Mouse (Mus musculus) liver, embryonic 16.5 days (tissue): ENCODE measurements around the gene Zswim5. TPM values are rescaled to one million over a fixed set of nuclear protein-coding genes. Genes with fewer than 3 reads are reported as not detected.

Source experiments
- ATAC-seq: fragments of 200-750 bp; cut with Nextera tagmentation; 2 replicates; pipeline ENCODE4 v1.8.0; 2017; ENCODE audit warnings: low read depth, mild to moderate bottlenecking, moderate number of reproducible peaks, moderate library complexity
- H3K27ac ChIP-seq: fragments of 300-500 bp; sonication (generic); 2 replicates; pipeline ENCODE4 v1.5.1; 2014; ENCODE audit warnings: mild to moderate bottlenecking, low read length
- H3K27me3 ChIP-seq: fragments of 300-500 bp; sonication (generic); 2 replicates; pipeline ENCODE4 v1.6.1; 2014; ENCODE audit warnings: low read depth, low read length, mixed read lengths; ENCODE audit not compliant: control insufficient read depth, insufficient read depth
- H3K36me3 ChIP-seq: fragments of 300-500 bp; sonication (generic); 2 replicates; pipeline ENCODE4 v1.6.1; 2014; ENCODE audit warnings: mild to moderate bottlenecking; ENCODE audit not compliant: control insufficient read depth, insufficient read depth
- H3K4me1 ChIP-seq: fragments of 300-500 bp; sonication (generic); 2 replicates; pipeline ENCODE4 v1.6.1; 2014; ENCODE audit warnings: low read depth, low read length, mixed read lengths; ENCODE audit not compliant: control insufficient read depth
- H3K4me2 ChIP-seq: fragments of 300-500 bp; sonication (generic); 2 replicates; pipeline ENCODE4 v1.6.1; 2014; ENCODE audit warnings: low read depth, low read length, mixed read lengths
- H3K4me3 ChIP-seq: fragments of 300-500 bp; sonication (generic); 2 replicates; pipeline ENCODE4 v1.5.1; 2014; ENCODE audit warnings: low read depth, mild to moderate bottlenecking, low read length
- H3K9ac ChIP-seq: fragments of 300-500 bp; sonication (generic); 2 replicates; pipeline ENCODE4 v1.6.1; 2014; ENCODE audit warnings: low read depth, low read length
- H3K9me3 ChIP-seq: fragments of 300-500 bp; sonication (generic); replicated peaks from 2 replicates; pipeline ENCODE4 v1.6.1; 2016; ENCODE audit warnings: low read length; ENCODE audit not compliant: control insufficient read depth
- WGBS: fragments of 180-500 bp; shearing (Covaris S2); extraction: QIAGEN DNeasy Blood & Tissue Kit; methylation state at CpG from one replicate; pipeline ENCODE4 v1.1.7; 2014; ENCODE audit not compliant: insufficient replicate concordance; 5-methylcytosine and 5-hydroxymethylcytosine counted together
- polyA plus RNA-seq: library from polyadenylated mRNA; unstranded; fragments of >200 nt; fragmentation: Nextera tagmentation; extraction: Ambion mirVana; gene quantifications from 2 replicates; pipeline ENCODE4 v1.2.1, GENCODE M21; 2015

Zswim5 gene
- polyA plus RNA-seq, 1 experiment from 2014 or later = 0.01 TPM

DNA sequence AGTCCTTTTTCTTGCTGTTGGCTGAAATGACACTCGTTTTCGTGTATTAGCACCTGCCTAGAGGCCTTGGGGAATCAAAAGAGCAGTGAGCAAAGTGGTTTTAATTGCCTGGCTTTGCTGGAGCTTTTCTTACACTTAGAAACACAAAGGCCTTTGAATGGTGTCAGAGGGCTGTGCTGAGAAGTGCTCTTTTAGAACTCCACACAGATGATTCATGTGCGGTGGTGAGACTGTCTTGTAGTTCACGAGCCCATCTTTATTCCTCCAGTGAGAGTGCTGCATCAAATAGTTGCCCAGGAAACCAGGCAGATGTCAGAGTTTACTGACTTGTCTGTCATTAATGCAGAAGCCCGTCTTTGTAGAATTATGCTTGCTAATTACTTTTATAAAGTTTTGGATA, 66.9 kb downstream of the Zswim5 start:
- peaks cover 2% of the 10 kb centered on the region; the same call in 1 of the 2 replicates for H3K27me3 ChIP-seq
- 58% methylated on average over 5 of the region's 5 CpGs for WGBS
- no peaks in the 10 kb centered on the region for H3K9me3 ChIP-seq
- ATAC-seq = no peak
- no peak overlapping the region for H3K4me2 ChIP-seq
- H3K27ac ChIP-seq = no peak overlapping the region
- no peaks in the 10 kb centered on the region for H3K36me3 ChIP-seq
- no peak overlapping the region for H3K9ac ChIP-seq
- no peak overlapping the region for H3K4me3 ChIP-seq
- no peaks in the 10 kb centered on the region for H3K4me1 ChIP-seq

GRCm38 (mm10) chr4:116951642-116952041, 74.5 kb downstream of the Zswim5 start:
- Histone ChIP-seq H3K4me1 (no peaks in the 10 kb centered on the region), H3K27me3 (no peaks in the 10 kb centered on the region), H3K4me2 (no peak overlapping the region), H3K27ac (no peak overlapping the region), H3K9me3 (no peaks in the 10 kb centered on the region), H3K36me3 (no peaks in the 10 kb centered on the region), H3K4me3 (no peak overlapping the region), H3K9ac (no peak overlapping the region)
- no peak for ATAC-seq
- WGBS = 41% methylated on average over 1 of the region's 1 CpGs

DNA sequence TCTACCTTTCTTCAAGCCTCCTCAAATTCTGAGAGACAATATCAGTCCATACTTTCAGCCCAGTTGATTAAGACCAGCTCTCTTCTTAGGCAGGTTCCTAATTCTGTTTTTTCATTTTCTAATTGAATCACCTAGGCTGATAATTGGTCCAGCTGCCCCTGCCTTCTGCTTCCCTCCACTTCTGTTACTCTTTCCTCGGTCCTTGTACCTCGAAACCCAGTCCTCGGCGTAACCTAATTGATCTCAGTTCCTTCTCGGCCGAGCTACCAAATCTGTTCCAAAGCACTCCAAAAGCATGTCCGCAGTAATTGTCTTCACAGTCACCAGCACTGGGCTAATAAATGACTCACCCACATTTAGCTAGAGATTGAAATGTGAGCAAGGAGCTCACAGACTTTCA, 77.8 kb downstream of the Zswim5 start:
- Histone ChIP-seq H3K27ac (no peak overlapping the region), H3K4me3 (no peak overlapping the region), H3K9ac (no peak overlapping the region), H3K9me3 (no peaks in the 10 kb centered on the region), H3K27me3 (no peaks in the 10 kb centered on the region), H3K4me1 (no peaks in the 10 kb centered on the region), H3K4me2 (no peak overlapping the region), H3K36me3 (no peaks in the 10 kb centered on the region)
- 70% methylated on average over 7 of the region's 7 CpGs for WGBS
- ATAC-seq = no peak

GRCm38 (mm10) chr4:116976503-116976902, 99.3 kb downstream of the Zswim5 start:
- Histone ChIP-seq H3K4me3 (no peak overlapping the region), H3K9ac (no peak overlapping the region), H3K4me2 (no peak overlapping the region), H3K9me3 (no peaks in the 10 kb centered on the region), H3K27ac (no peak overlapping the region), H3K36me3 (no peaks in the 10 kb centered on the region), H3K27me3 (no peaks in the 10 kb centered on the region), H3K4me1 (no peaks in the 10 kb centered on the region)
- 31% methylated on average over 2 of the region's 2 CpGs for WGBS
- ATAC-seq = no peak

- WGBS = 84% methylated on average over 7 of the region's 7 CpGs
Observed at GRCm38 (mm10) chr4:116985681-116986080, 108.5 kb downstream of the Zswim5 start.

GRCm38 (mm10) chr4:116986400-116987121, 109.4 kb downstream of the Zswim5 start:
- no peak overlapping the region for H3K4me3 ChIP-seq
- no peaks in the 10 kb centered on the region for H3K27me3 ChIP-seq
- no peak overlapping the region for H3K4me2 ChIP-seq
- H3K4me1 ChIP-seq = peaks cover 7% of the 10 kb centered on the region
- H3K9me3 ChIP-seq = no peaks in the 10 kb centered on the region
- peaks cover 20% of the 10 kb centered on the region for H3K36me3 ChIP-seq
- peak; percentile 74 for ATAC-seq
- 55% methylated on average over 17 of the region's 17 CpGs for WGBS
- no peak overlapping the region for H3K27ac ChIP-seq
- H3K9ac ChIP-seq = no peak overlapping the region

More at GRCm38 (mm10) chr4:116985681-116986080, 108.5 kb downstream of the Zswim5 start:
- Histone ChIP-seq H3K4me2 (no peak overlapping the region), H3K4me3 (no peak overlapping the region), H3K9me3 (no peaks in the 10 kb centered on the region), H3K4me1 (peaks cover 2% of the 10 kb centered on the region; the same call in 1 of the 2 replicates), H3K36me3 (peaks cover 12% of the 10 kb centered on the region), H3K9ac (no peak overlapping the region), H3K27me3 (no peaks in the 10 kb centered on the region), H3K27ac (no peak overlapping the region)
- ATAC-seq = no peak

GRCm38 (mm10) chr4:116987122-116987456, 109.9 kb downstream of the Zswim5 start:
- Histone ChIP-seq H3K36me3 (peaks cover 22% of the 10 kb centered on the region), H3K9me3 (no peaks in the 10 kb centered on the region), H3K27ac (no peak overlapping the region), H3K4me3 (no peak overlapping the region), H3K9ac (no peak overlapping the region), H3K4me2 (no peak overlapping the region), H3K4me1 (peaks cover 10% of the 10 kb centered on the region), H3K27me3 (no peaks in the 10 kb centered on the region)
- ATAC-seq = no peak
- WGBS = 69% methylated on average over 5 of the region's 5 CpGs

DNA sequence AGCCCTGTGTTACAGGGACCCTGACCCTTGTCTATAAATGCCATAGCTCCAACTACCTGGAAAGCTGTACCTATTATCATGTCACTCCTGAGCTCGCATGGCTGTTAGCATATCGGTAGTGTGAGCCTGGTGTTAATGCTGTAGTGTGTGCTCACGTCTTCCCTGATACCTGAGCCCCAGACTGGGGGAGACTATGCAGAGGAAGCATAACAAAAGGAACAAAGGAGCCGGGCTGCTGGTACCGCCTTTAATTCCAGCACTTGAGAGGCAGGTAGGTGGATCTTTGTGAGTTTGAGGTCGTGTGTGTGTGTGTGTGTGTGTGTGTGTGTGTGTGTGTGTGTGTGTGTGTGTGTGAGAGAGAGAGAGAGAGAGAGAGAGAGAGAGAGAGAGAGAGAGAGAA, 112.6 kb downstream of the Zswim5 start:
- Histone ChIP-seq H3K4me2 (no peak overlapping the region), H3K36me3 (peaks cover 31% of the 10 kb centered on the region), H3K4me1 (peaks cover 21% of the 10 kb centered on the region), H3K9me3 (no peaks in the 10 kb centered on the region), H3K4me3 (no peak overlapping the region), H3K27me3 (no peaks in the 10 kb centered on the region), H3K27ac (no peak overlapping the region), H3K9ac (no peak overlapping the region)
- no peak for ATAC-seq
- 83% methylated on average over 6 of the region's 6 CpGs for WGBS

DNA sequence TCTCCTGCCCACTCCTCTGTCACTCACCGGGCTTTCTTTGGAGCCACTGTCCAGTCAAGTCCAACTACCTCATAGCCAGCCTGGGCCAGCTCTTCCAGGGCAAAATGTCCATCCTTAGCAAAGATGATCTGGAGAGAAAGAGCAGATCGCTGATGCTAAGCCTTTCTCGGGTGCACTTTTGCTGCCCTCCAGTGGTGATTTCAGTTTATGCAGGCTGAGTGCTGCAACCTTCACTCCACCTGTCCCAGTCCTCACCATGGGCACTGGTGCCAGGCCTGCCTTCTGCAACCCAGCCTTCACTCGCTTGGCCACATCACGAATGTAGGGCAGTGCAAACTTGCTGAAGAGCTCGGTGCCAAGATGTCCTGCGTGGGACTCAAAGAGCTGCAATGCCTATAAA, 114.2 kb downstream of the Zswim5 start:
- H3K4me2 ChIP-seq = peak overlapping the region; percentile 71

More for the DNA sequence above, 114.2 kb downstream of the Zswim5 start:
- Histone ChIP-seq H3K9me3 (no peaks in the 10 kb centered on the region), H3K9ac (peak overlapping the region; percentile 14; the same call in 1 of the 2 replicates), H3K27me3 (no peaks in the 10 kb centered on the region), H3K4me1 (peaks cover 31% of the 10 kb centered on the region), H3K36me3 (peaks cover 31% of the 10 kb centered on the region), H3K4me3 (peak overlapping the region; percentile 95), H3K27ac (no peak overlapping the region)
- WGBS = 13% methylated on average over 7 of the region's 7 CpGs
- no peak for ATAC-seq
